Mouse (Mus musculus) spleen, postnatal 4 days (tissue): ENCODE measurements around the gene Ms4a12.
"Not testable (repeated sequence)": the region's sequence is repeated elsewhere in the genome, so short reads cannot be mapped to it uniquely, and the experiment has no call there.

Experiments used
- DNase-seq, 2 experiments: peaks; one replicate each; pipeline ENCODE4 v3.0.0; 2022; ENCODE audit warnings: low spot score in 2 of 2

Gene Ms4a12

DNA sequence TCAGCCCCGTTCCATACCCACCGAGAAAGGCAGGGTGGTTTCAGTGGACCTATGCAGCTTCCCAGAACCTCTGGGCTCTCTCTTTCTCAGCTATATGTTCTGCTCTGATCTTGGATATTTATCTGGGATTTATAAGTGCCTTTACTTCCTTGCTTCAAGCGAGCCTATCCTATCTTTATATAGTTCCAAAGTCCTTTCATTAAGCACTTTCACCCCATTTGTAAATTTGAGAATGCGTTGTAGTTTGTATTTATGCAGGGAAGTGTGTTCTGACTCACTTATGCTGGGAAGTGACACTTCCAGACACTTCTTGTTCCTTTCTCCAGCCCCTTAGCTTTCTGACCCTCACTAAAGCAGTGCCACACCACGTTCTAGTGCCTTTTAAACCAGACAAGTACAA is at the start of gene Ms4a12:
Ms4a12 (minus strand) TSS at position 101 of the 400 bp plus-strand sequence.
- DNase-seq: no peak

GRCm38 (mm10) chr19:11280223-11280622 is 48.0 kb upstream of the Ms4a12 start:
- no peak for DNase-seq

GRCm38 (mm10) chr19:11276431-11276830 is 44.2 kb upstream of the Ms4a12 start:
- DNase-seq: no peak

GRCm38 (mm10) chr19:11266956-11267355 is 34.7 kb upstream of the Ms4a12 start:
- peak in 1 of 2 experiments; percentile 62 for DNase-seq

GRCm38 (mm10) chr19:11266052-11266845 is 34.0 kb upstream of the Ms4a12 start, which contains the start of gene Ms4a1:
Gene Ms4a1, minus strand, starts transcription at chr19:11266241.
- peak; percentile 30 to 61 for DNase-seq

GRCm38 (mm10) chr19:11264602-11265185 is 32.4 kb upstream of the Ms4a12 start:
- no peak for DNase-seq

DNA sequence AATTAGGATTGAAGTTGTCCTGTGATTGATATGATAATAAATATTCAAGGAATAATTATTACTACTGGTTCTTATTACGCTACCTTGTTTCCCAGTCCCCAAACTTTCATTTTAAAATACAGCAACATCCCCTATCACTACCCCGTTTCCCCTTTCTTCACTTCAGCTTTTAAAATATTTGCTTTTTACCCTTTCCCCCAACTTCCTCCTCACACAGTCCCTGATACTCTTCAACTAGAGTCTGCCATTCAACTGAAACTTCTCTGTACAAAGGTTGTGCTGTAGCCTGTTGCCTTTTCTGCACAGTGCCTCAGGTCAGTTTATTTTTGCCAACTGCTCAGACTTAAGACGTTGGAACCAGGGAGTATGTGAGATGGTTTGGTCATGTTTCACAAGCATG is 31.3 kb upstream of the Ms4a12 start:
- DNase-seq: no peak

GRCm38 (mm10) chr19:11262932-11263331 is 30.7 kb upstream of the Ms4a12 start:
- DNase-seq: not testable (repeated sequence)

DNA sequence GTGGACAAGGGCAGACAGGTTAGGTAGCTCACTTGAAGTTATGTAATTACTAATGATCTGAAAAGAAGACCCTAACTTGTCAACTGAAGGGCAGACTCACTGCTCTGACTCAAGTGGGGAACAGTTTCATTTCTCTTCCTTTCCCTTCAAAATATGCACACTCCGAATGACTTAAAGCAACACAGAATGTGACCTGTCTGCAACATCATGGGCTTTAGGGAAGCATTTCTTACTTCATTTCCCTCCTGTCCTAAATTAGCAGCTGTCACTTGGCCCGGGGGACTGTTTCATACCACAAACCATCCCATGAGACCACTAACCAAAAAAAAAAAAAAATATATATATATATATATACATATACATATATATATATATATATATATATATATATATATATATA is 29.3 kb upstream of the Ms4a12 start:
- no peak for DNase-seq

GRCm38 (mm10) chr19:11244230-11244629 is 12.0 kb upstream of the Ms4a12 start:
- DNase-seq: no peak

DNA sequence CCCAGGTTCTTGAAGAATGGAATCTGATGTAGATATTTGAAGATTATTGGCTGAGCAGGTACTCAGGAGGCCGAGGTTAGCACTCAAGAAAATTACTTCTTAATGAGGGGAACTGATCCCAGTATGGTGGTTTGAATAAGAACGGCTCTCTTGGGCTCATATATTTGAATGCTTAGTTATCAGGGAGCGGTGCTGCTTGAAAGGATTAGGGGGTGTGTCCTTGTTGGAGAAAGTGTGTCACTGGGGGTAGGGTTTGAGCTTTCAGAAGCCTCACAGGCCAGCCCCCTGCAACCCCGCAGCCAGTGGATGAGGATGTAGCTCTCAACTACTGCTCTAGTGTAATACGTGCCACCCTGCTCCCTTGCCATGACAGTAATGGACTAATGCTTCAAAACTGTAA is 10.3 kb upstream of the Ms4a12 start:
- no peak for DNase-seq

DNA sequence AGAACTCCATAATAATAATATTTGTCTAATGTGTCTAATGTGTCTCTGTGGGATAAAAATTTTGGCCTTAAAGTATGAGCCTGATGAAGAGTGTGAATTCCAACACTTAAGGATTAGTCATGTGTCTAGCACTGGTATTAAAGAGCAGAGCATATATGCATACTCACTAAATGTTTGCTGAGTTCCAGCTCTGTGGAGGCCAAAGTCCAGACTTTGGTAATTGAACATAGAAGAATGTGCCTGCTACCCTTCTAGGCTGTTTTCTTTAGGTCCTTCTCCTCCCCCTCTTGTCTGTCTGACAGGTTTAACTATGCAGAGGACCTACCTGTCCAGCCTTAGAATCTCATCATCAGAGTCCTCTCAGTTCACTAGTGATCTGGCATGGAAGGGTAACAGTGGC is 3.6 kb upstream of the Ms4a12 start:
- no peak for DNase-seq

GRCm38 (mm10) chr19:11234921-11235735 is 2.9 kb upstream of the Ms4a12 start:
- DNase-seq: no peak

- no peak for DNase-seq
Observed at GRCm38 (mm10) chr19:11234244-11234643, 2.0 kb upstream of the Ms4a12 start.

DNA sequence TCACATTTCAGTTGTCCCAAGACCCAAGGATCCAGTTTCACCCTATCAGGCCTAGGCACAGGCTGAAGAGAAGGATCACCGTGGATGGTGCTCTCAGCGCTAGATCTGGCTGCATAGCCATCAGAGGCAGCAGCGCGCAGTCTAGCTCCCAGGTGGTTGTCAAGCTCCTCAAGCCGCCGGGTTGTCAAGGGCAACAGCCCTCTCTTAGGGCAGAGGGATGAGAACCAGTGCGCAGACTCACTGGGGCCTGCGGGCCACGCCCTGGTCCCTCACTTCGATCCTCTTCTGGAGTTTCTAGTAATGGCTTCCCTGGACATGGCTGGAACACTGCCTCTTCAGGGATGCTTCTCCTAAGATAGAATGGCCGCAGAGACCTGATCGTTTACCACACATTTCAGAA is 35.7 kb downstream of the Ms4a12 start, which contains the start of gene Ms4a13:
Ms4a13 (minus strand) TSS at position 192 of the 400 bp plus-strand sequence.
- no peak for DNase-seq

DNA sequence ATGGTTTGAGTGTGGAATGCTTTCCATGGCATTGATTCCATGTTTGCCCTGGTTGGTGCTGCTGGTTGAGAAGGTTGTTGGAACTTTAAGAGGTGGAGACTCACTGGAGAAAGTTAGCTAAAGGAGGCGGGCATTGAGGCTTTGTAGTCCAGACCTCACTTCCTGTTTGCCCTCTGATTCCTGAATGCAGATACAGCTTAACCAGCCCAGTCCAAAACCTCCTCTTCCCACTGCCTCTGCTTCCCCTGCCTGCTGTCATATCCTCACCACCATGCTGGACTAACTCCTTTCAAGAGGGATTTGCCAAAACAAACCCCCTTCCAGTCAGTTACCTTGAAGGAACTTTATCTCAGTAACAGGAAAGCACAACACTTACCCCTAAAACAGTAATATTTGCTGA is 39.7 kb downstream of the Ms4a12 start:
- DNase-seq: no peak

GRCm38 (mm10) chr19:11184121-11184520 is 48.1 kb downstream of the Ms4a12 start:
- DNase-seq: peak; percentile 24 to 65

GRCm38 (mm10) chr19:11177464-11177863 is 54.8 kb downstream of the Ms4a12 start:
- no peak for DNase-seq

GRCm38 (mm10) chr19:11165172-11165571 is 67.1 kb downstream of the Ms4a12 start, which contains the start of gene 1700025F22Rik:
Gene 1700025F22Rik, minus strand, starts transcription at chr19:11165320.
- peak; percentile 33 to 70 for DNase-seq
